Comparison of ENCODE assay signal across 9 mouse cellular contexts in the genomic region with DNA sequence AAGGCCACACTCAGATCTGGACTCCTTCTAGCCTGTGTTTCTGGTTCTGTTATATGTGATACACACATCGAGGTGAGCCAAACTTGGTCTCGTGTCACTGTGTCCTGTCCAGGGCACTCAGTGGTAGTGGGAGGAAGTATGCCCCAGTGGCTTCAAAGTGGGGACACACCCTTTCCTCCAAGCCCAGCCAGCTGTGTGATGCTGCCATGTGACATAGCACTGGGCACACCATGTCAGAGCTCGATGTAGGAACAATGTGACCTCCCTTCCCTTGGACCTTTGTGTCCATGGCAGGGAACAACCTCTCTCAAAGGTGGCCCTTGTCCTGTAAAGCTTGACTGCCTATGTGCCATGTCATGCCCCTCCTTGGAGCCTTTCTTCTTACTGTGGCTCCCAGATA. TPM values are rescaled to one million over a fixed set of nuclear protein-coding genes. Genes with fewer than 3 reads are reported as not detected.
DNase-seq lines count a peak whose midpoint lies in the region; ATAC-seq and TF ChIP-seq lines count a peak whose summit lies in the region.
"Had no signal": no experiment of that assay in that cellular context is flagged by ENCODE, and none has a peak within 500 bp of the region (broad histone marks: within the 10 kb centered on the region; RNA-seq: fewer than 3 reads in every experiment).

No protein-coding gene starts in this region.

- TF ChIP-seq POLR2A in liver, adult 2 months (IDR thresholded peaks at IDR 0.05; ENCODE audit: extremely low read depth, insufficient read depth, low read length): no peak

- DNase-seq in gastrocnemius, adult 2 months: no peak
- no peak for DNase-seq in gastrocnemius, postnatal 4 days (ENCODE audit: low spot score in 2 of 2)
- peak; percentile 54 for DNase-seq in liver, adult 2 months (ENCODE audit: extremely low read depth, low read depth, low spot score)
- DNase-seq in left cerebral cortex, postnatal 36 days (ENCODE audit: low spot score in 2 of 2): no peak
- DNase-seq in layer of hippocampus, adult 18-20 months (ENCODE audit: low spot score in 2 of 2): no peak
- DNase-seq: thymus, postnatal 14 days had no signal

- no peak overlapping the region for H3K4me2 ChIP-seq in liver, embryonic 12.5 days
- no peak overlapping the region for H3K4me2 ChIP-seq in embryonic facial prominence, embryonic 15.5 days (replicated peaks)

- no peak overlapping the region for H3K4me3 ChIP-seq in gastrocnemius, adult 2 months
- no peak overlapping the region for H3K4me3 ChIP-seq in liver, adult 2 months (ENCODE audit: insufficient read depth, low read depth, low read length)
- no peak overlapping the region for H3K4me3 ChIP-seq in liver, embryonic 12.5 days
- H3K4me3 ChIP-seq in embryonic facial prominence, embryonic 15.5 days (replicated peaks): no peak overlapping the region

- 0 out of 2 replicates have a peak, but pooled peaks cover 6% of the 10 kb centered on the region for H3K4me1 ChIP-seq in liver, adult 2 months (ENCODE audit: control insufficient read depth, insufficient read depth, low read length)
- no peaks in the 10 kb centered on the region for H3K4me1 ChIP-seq in liver, embryonic 12.5 days
- peaks cover 32% of the 10 kb centered on the region for H3K4me1 ChIP-seq in embryonic facial prominence, embryonic 15.5 days

- WGBS in liver, adult 2 months: 53% methylated on average over 3 of the region's 3 CpGs
- WGBS in liver, embryonic 12.5 days (ENCODE audit: insufficient replicate concordance): 45% methylated on average over 3 of the region's 3 CpGs
- WGBS in embryonic facial prominence, embryonic 15.5 days: 82% methylated on average over 3 of the region's 3 CpGs

- ATAC-seq in liver, embryonic 12.5 days: no peak
- ATAC-seq in embryonic facial prominence, embryonic 15.5 days (ENCODE audit: insufficient number of reproducible peaks, low FRiP score, low TSS enrichment, low read depth): no peak
- ATAC-seq in monocyte, adult 5-6 weeks (replicated peaks; ENCODE audit: insufficient number of reproducible peaks, low FRiP score, low TSS enrichment, poor library complexity, severe bottlenecking): peak; percentile 85

- no peak overlapping the region for H3K9ac ChIP-seq in liver, adult 2 months (ENCODE audit: low read depth, low read length)
- H3K9ac ChIP-seq in liver, embryonic 12.5 days: no peak overlapping the region
- H3K9ac ChIP-seq in embryonic facial prominence, embryonic 15.5 days: no peak overlapping the region

- H3K9me3 ChIP-seq in liver, embryonic 12.5 days (replicated peaks): no peaks in the 10 kb centered on the region
- H3K9me3 ChIP-seq in embryonic facial prominence, embryonic 15.5 days (replicated peaks): no peaks in the 10 kb centered on the region

- intact Hi-C loops in gastrocnemius, adult 2 months (cut with DNase I): no loop called here
- intact Hi-C loops in left cerebral cortex, postnatal 36 days (cut with DNase I): no loop called here

- no peaks in the 10 kb centered on the region for H3K79me2 ChIP-seq in liver, adult 2 months (ENCODE audit: control insufficient read depth, insufficient read depth, low read length)

- H3K27ac ChIP-seq in gastrocnemius, adult 2 months: peak overlapping the region; percentile 67
- H3K27ac ChIP-seq in liver, adult 2 months (replicated peaks; ENCODE audit: insufficient read depth, low read depth, low read length): no peak overlapping the region
- H3K27ac ChIP-seq in liver, embryonic 12.5 days: no peak overlapping the region
- peak overlapping the region; percentile 17; the same call in 1 of the 2 replicates for H3K27ac ChIP-seq in embryonic facial prominence, embryonic 15.5 days (replicated peaks)

- no peaks in the 10 kb centered on the region for H3K36me3 ChIP-seq in liver, adult 2 months (ENCODE audit: control insufficient read depth, insufficient read depth, low read length)
- no peaks in the 10 kb centered on the region for H3K36me3 ChIP-seq in liver, embryonic 12.5 days
- no peaks in the 10 kb centered on the region for H3K36me3 ChIP-seq in embryonic facial prominence, embryonic 15.5 days

- H3K27me3 ChIP-seq in liver, adult 2 months (ENCODE audit: control insufficient read depth, insufficient read depth, low read length): no peaks in the 10 kb centered on the region
- no peaks in the 10 kb centered on the region for H3K27me3 ChIP-seq in liver, embryonic 12.5 days (replicated peaks)
- no peaks in the 10 kb centered on the region for H3K27me3 ChIP-seq in embryonic facial prominence, embryonic 15.5 days

- no peak for TF ChIP-seq CTCF in gastrocnemius, adult 2 months (IDR thresholded peaks at IDR 0.05)
- no peak for TF ChIP-seq CTCF in liver, adult 2 months (IDR thresholded peaks at IDR 0.05; ENCODE audit: low read depth, low read length)

RNA-seq across cellular contexts. Expression of a gene that starts 54.5 kb away (rescaled TPM):
- not detected for total RNA-seq in gastrocnemius, adult 2 months (2021)
- under 1 TPM; 0.18 to 0.20 TPM for total RNA-seq in gastrocnemius, postnatal 4 days (2021)
- not detected in 2 replicates for total RNA-seq in liver, adult 2 months (2014; rRNA removed)
- polyA plus RNA-seq in liver, adult 2 months (2012; rRNA removed): not detected in 2 replicates
- not detected in 2 replicates for polyA plus RNA-seq in liver, embryonic 12.5 days (2016; fragmentation: Nextera tagmentation; extraction: Ambion mirVana)
- 31.3 and 33.6 TPM in 2 replicates for polyA plus RNA-seq in embryonic facial prominence, embryonic 15.5 days (2015; fragmentation: Nextera tagmentation; extraction: Ambion mirVana)
- total RNA-seq in monocyte, adult 5-6 weeks (2017): not detected in 3 replicates
- not detected for total RNA-seq in left cerebral cortex, postnatal 36 days (2021)
- not detected for total RNA-seq in layer of hippocampus, adult 18-20 months (2021)

Comparison
In these comparisons a context has a peak if more than half of its experiments do, and no peak if none do; other contexts are left out.
1. H3K27ac ChIP-seq: peak in gastrocnemius, adult 2 months (single experiment) and embryonic facial prominence, embryonic 15.5 days (single experiment); none in liver, adult 2 months (single experiment) and liver, embryonic 12.5 days (single experiment).